Mouse (Mus musculus): ENCODE measurements at regions not wholly inside any gene's neighbourhood (a gene's known extent, or its start where the extent isn't known, plus 50 kb on each side); places are given as distances from the start of the nearest gene placed in this dataset.

DNA sequence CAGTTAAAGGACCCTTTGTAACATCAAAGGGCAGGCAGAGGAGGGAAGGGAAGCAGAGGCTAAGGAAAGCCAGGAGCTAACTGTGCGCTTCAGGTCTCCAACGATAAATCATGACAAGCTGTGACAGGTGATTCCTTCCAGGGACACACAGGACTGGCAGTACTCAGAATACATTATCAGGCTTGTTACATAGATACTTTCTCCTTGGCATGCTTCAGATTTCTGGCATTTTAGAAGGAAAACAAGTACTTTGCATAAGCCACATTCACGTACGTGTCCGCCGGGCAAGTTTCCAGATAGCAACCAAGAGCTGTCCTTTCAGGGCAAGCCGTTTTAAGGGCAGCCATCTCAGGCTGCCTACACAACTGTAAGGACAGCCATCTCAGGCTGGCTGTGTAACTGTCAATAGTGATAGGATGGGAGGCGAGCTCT, 56.9 kb upstream of the Tgm3 start:
- no peak for TF ChIP-seq POLR2A (IDR thresholded peaks at IDR 0.05; ENCODE audit: low read depth, low read length)
- no peak for TF ChIP-seq CTCF (IDR thresholded peaks at IDR 0.05; ENCODE audit: borderline replicate concordance, insufficient read depth, low read length)

Measured in embryonic fibroblast, embryonic 13.5 days (primary cell).